Mouse (Mus musculus) E14TG2a.4 (cell line): ENCODE data around the gene Gm21954.

Experiments
- CTCF ChIP-seq: conservative IDR thresholded peaks from 2 replicates; pipeline ENCODE4 v1.5.1; 2014; ENCODE audit warnings: low read length
- NANOG ChIP-seq: IDR thresholded peaks from 2 replicates; pipeline ENCODE4 v1.6.1; 2014; ENCODE audit warnings: borderline replicate concordance, low read length, mixed read lengths
- POU5F1 ChIP-seq: IDR thresholded peaks from 2 replicates; pipeline ENCODE4 v1.6.1; 2014; ENCODE audit warnings: low read length, borderline replicate concordance

DNA sequence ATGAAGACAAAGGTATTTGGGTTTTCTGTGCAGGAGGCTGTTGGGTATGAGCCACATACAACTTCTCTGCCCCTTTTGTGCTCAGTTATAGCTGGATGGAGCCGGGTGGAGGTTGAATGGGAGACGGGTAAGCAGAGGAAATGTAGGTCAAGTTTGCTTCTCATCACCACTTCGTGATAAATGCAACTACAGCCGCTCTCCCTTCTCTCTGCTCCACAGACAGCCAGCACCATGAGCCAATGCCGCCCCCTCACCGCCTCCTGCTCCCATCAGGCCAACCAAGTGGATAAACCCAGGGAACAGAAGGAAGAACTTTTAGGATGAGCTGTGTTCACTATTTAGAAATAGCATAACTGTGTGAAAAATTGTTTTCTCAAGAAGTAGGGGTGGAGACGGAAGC, 4.7 kb upstream of the Gm21954 start:
- TF ChIP-seq CTCF (no peak), NANOG (no peak), POU5F1 (no peak)
